Mouse (Mus musculus): ENCODE measurements at regions not wholly inside any gene's neighbourhood (a gene's known extent, or its start where the extent isn't known, plus 50 kb on each side); places are given as distances from the start of the nearest gene placed in this dataset.

DNA sequence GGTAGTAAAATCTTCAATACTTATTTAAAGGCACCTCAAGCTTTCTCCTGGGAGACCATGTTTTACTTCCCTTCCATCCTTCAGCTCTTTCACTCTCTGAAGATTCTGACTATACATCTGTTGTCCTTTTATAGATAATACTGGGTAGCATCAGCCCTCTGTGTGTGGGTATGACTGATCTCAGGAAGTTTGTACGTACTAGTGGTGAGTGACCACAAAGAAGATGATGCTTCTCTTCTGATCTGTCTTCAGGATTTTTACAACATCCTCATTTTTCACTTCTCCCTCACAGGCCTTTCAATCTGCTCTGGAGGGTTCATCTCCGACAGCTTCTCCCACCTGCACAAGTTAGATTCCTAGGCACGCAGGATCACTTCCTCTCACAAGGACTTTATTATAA, 119.4 kb upstream of the Acvr2a start:
- Histone ChIP-seq H3K27me3 (ENCODE audit: control insufficient read depth, insufficient read depth, low read length) (no peaks in the 10 kb centered on the region), H3K36me3 (ENCODE audit: control insufficient read depth, insufficient read depth, low read length) (no peaks in the 10 kb centered on the region), H3K4me1 (replicated peaks; ENCODE audit: control insufficient read depth, insufficient read depth) (no peaks in the 10 kb centered on the region), H3K9me3 (ENCODE audit: control insufficient read depth, low read length) (no peaks in the 10 kb centered on the region), H3K9ac (ENCODE audit: low read length) (no peak overlapping the region), H3K27ac (replicated peaks) (no peak overlapping the region), H3K4me2 (replicated peaks; ENCODE audit: low read depth) (no peak overlapping the region), H3K4me3 (ENCODE audit: low read depth, low read length) (no peak overlapping the region)
- DNase-seq (ENCODE audit: low spot score) = no peak
- WGBS = 86% methylated on average over 3 of the region's 3 CpGs
- TF ChIP-seq EP300 (optimal IDR thresholded peaks at IDR 0.05) (no peak), CTCF (IDR thresholded peaks at IDR 0.05; ENCODE audit: low read depth) (no peak)
- no peak for ATAC-seq (ENCODE audit: low FRiP score, low TSS enrichment)

GRCm38 (mm10) chr2:48700886-48701285, 113.0 kb upstream of the Acvr2a start:
- Histone ChIP-seq H3K27ac (replicated peaks) (no peak overlapping the region), H3K9me3 (ENCODE audit: control insufficient read depth, low read length) (no peaks in the 10 kb centered on the region), H3K4me3 (ENCODE audit: low read depth, low read length) (no peak overlapping the region), H3K4me1 (replicated peaks; ENCODE audit: control insufficient read depth, insufficient read depth) (no peaks in the 10 kb centered on the region), H3K9ac (ENCODE audit: low read length) (no peak overlapping the region), H3K27me3 (ENCODE audit: control insufficient read depth, insufficient read depth, low read length) (no peaks in the 10 kb centered on the region), H3K36me3 (ENCODE audit: control insufficient read depth, insufficient read depth, low read length) (no peaks in the 10 kb centered on the region), H3K4me2 (replicated peaks; ENCODE audit: low read depth) (no peak overlapping the region)
- DNase-seq (ENCODE audit: low spot score) = no peak
- TF ChIP-seq CTCF (IDR thresholded peaks at IDR 0.05; ENCODE audit: low read depth) (no peak), EP300 (optimal IDR thresholded peaks at IDR 0.05) (no peak)
- 38% methylated on average over 2 of the region's 2 CpGs for WGBS
- ATAC-seq (ENCODE audit: low FRiP score, low TSS enrichment) = no peak

- ATAC-seq (ENCODE audit: low FRiP score, low TSS enrichment) = no peak
- Histone ChIP-seq H3K9me3 (ENCODE audit: control insufficient read depth, low read length) (no peaks in the 10 kb centered on the region), H3K4me1 (replicated peaks; ENCODE audit: control insufficient read depth, insufficient read depth) (no peaks in the 10 kb centered on the region), H3K36me3 (ENCODE audit: control insufficient read depth, insufficient read depth, low read length) (no peaks in the 10 kb centered on the region), H3K4me3 (ENCODE audit: low read depth, low read length) (no peak overlapping the region), H3K27me3 (ENCODE audit: control insufficient read depth, insufficient read depth, low read length) (no peaks in the 10 kb centered on the region), H3K4me2 (replicated peaks; ENCODE audit: low read depth) (peak overlapping the region; percentile 12; the same call in 1 of the 2 replicates), H3K27ac (replicated peaks) (no peak overlapping the region), H3K9ac (ENCODE audit: low read length) (no peak overlapping the region)
- TF ChIP-seq EP300 (optimal IDR thresholded peaks at IDR 0.05) (no peak), CTCF (IDR thresholded peaks at IDR 0.05; ENCODE audit: low read depth) (no peak)
- no peak for DNase-seq (ENCODE audit: low spot score)
- WGBS = 44% methylated on average over 12 of the region's 12 CpGs
Measured at GRCm38 (mm10) chr2:48705103-48705804, 108.7 kb upstream of the Acvr2a start.

DNA sequence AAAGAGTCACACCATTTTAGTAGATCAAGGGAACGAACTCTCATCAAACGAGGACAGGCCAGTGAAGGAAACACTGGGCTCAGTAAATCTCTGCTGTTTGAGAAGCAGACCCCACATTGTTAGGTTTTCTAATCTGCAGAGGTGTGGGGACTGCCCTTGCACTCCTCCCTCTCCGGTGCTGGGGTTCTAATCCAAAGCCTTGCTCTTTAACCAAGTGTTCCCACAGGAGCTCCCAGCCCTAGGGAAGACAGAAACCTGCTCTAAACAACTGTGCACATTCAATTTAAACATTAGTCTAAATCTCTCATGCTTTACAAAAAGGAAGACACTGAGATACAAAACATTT, 108.1 kb upstream of the Acvr2a start:
- no peak for ATAC-seq (ENCODE audit: low FRiP score, low TSS enrichment)
- H3K4me2 ChIP-seq (replicated peaks; ENCODE audit: low read depth) = no peak overlapping the region
- H3K9me3 ChIP-seq (ENCODE audit: control insufficient read depth, low read length) = no peaks in the 10 kb centered on the region
- no peaks in the 10 kb centered on the region for H3K27me3 ChIP-seq (ENCODE audit: control insufficient read depth, insufficient read depth, low read length)
- H3K4me3 ChIP-seq (ENCODE audit: low read depth, low read length) = no peak overlapping the region
- no peak for TF ChIP-seq EP300 (optimal IDR thresholded peaks at IDR 0.05)
- TF ChIP-seq CTCF (IDR thresholded peaks at IDR 0.05; ENCODE audit: low read depth) = no peak
- H3K27ac ChIP-seq (replicated peaks) = no peak overlapping the region
- no peaks in the 10 kb centered on the region for H3K4me1 ChIP-seq (replicated peaks; ENCODE audit: control insufficient read depth, insufficient read depth)
- DNase-seq (ENCODE audit: low spot score) = no peak
- no peaks in the 10 kb centered on the region for H3K36me3 ChIP-seq (ENCODE audit: control insufficient read depth, insufficient read depth, low read length)
- WGBS = 57% methylated on average over 3 of the region's 3 CpGs
- no peak overlapping the region for H3K9ac ChIP-seq (ENCODE audit: low read length)

- no peak for TF ChIP-seq EP300 (optimal IDR thresholded peaks at IDR 0.05)
- TF ChIP-seq CTCF (IDR thresholded peaks at IDR 0.05; ENCODE audit: low read depth) = no peak
- WGBS = 34% methylated on average over 5 of the region's 5 CpGs
- Histone ChIP-seq H3K27ac (replicated peaks) (no peak overlapping the region), H3K4me3 (ENCODE audit: low read depth, low read length) (no peak overlapping the region), H3K4me2 (replicated peaks; ENCODE audit: low read depth) (no peak overlapping the region), H3K27me3 (ENCODE audit: control insufficient read depth, insufficient read depth, low read length) (no peaks in the 10 kb centered on the region), H3K9ac (ENCODE audit: low read length) (no peak overlapping the region), H3K4me1 (replicated peaks; ENCODE audit: control insufficient read depth, insufficient read depth) (no peaks in the 10 kb centered on the region), H3K9me3 (ENCODE audit: control insufficient read depth, low read length) (no peaks in the 10 kb centered on the region), H3K36me3 (ENCODE audit: control insufficient read depth, insufficient read depth, low read length) (no peaks in the 10 kb centered on the region)
- no peak for ATAC-seq (ENCODE audit: low FRiP score, low TSS enrichment)
- no peak for DNase-seq (ENCODE audit: low spot score)
Measured at GRCm38 (mm10) chr2:48706188-48706587, 107.7 kb upstream of the Acvr2a start.

- Histone ChIP-seq H3K36me3 (ENCODE audit: control insufficient read depth, insufficient read depth, low read length) (no peaks in the 10 kb centered on the region), H3K9ac (ENCODE audit: low read length) (no peak overlapping the region), H3K27me3 (ENCODE audit: control insufficient read depth, insufficient read depth, low read length) (no peaks in the 10 kb centered on the region), H3K9me3 (ENCODE audit: control insufficient read depth, low read length) (no peaks in the 10 kb centered on the region), H3K27ac (replicated peaks) (no peak overlapping the region), H3K4me3 (ENCODE audit: low read depth, low read length) (no peak overlapping the region), H3K4me1 (replicated peaks; ENCODE audit: control insufficient read depth, insufficient read depth) (no peaks in the 10 kb centered on the region), H3K4me2 (replicated peaks; ENCODE audit: low read depth) (no peak overlapping the region)
- WGBS = 94% methylated on average over 4 of the region's 4 CpGs
- TF ChIP-seq EP300 (optimal IDR thresholded peaks at IDR 0.05) = no peak
- no peak for TF ChIP-seq CTCF (IDR thresholded peaks at IDR 0.05; ENCODE audit: low read depth)
- no peak for DNase-seq (ENCODE audit: low spot score)
- no peak for ATAC-seq (ENCODE audit: low FRiP score, low TSS enrichment)
Measured at GRCm38 (mm10) chr2:48716206-48716605, 97.7 kb upstream of the Acvr2a start.
